Mouse (Mus musculus): ENCODE data around the gene Fbxl16. TPM values are rescaled to one million over a fixed set of nuclear protein-coding genes. Genes with fewer than 3 reads are reported as not detected.

The Fbxl16 gene
- polyA plus RNA-seq, 1 experiment from 2014 or later, result 40.9 TPM

GRCm38 (mm10) chr17:25783861-25784574, 24.9 kb upstream of the Fbxl16 start:
- 84% methylated on average over 15 of the region's 15 CpGs for WGBS
- no peaks in the 10 kb centered on the region for H3K27me3 ChIP-seq (replicated peaks)
- H3K4me3 ChIP-seq (replicated peaks), result peak overlapping the region; percentile 85
- H3K36me3 ChIP-seq, result peaks cover 54% of the 10 kb centered on the region
- H3K9me3 ChIP-seq (replicated peaks), result no peaks in the 10 kb centered on the region
- peak overlapping the region; percentile 82 for H3K9ac ChIP-seq (replicated peaks)
- H3K27ac ChIP-seq (replicated peaks), result peak overlapping the region; percentile 3; the same call in 1 of the 2 replicates
- no peak for ATAC-seq (ENCODE audit: low FRiP score)
- H3K4me1 ChIP-seq, result peaks cover 35% of the 10 kb centered on the region
- H3K4me2 ChIP-seq, result peak overlapping the region; percentile 94

- Histone ChIP-seq H3K4me2 (peak within 1 kb of the TSS; percentile 94), H3K9me3 (replicated peaks) (no peaks in the 10 kb centered on the region), H3K9ac (replicated peaks) (peak within 1 kb of the TSS; percentile 82), H3K27me3 (replicated peaks) (no peaks in the 10 kb centered on the region), H3K4me3 (replicated peaks) (peak within 1 kb of the TSS; percentile 85), H3K4me1 (peaks cover 36% of the 10 kb centered on the region), H3K27ac (replicated peaks) (peak within 1 kb of the TSS; percentile 94), H3K36me3 (peaks cover 56% of the 10 kb centered on the region)
- peak; percentile 73 for ATAC-seq (ENCODE audit: low FRiP score)
- 0% methylated on average over 23 of the region's 23 CpGs for WGBS
Observed at GRCm38 (mm10) chr17:25785281-25785745, 23.6 kb upstream of the Fbxl16 start, which contains the start of gene Haghl. TSS of gene Haghl (minus strand) at chr17:25785673.

GRCm38 (mm10) chr17:25786280-25786679, 22.6 kb upstream of the Fbxl16 start, which contains the start of gene Ccdc78:
TSS of gene Ccdc78 (plus strand) at chr17:25786580.
- peaks cover 48% of the 10 kb centered on the region for H3K36me3 ChIP-seq
- peak within 1 kb of the TSS; percentile 82 for H3K9ac ChIP-seq (replicated peaks)
- ATAC-seq (ENCODE audit: low FRiP score), result no peak
- peak within 1 kb of the TSS; percentile 94 for H3K27ac ChIP-seq (replicated peaks)
- 81% methylated on average over 3 of the region's 3 CpGs for WGBS
- peaks cover 46% of the 10 kb centered on the region for H3K4me1 ChIP-seq
- peak within 1 kb of the TSS; percentile 85 for H3K4me3 ChIP-seq (replicated peaks)
- no peaks in the 10 kb centered on the region for H3K9me3 ChIP-seq (replicated peaks)
- H3K4me2 ChIP-seq, result peak within 1 kb of the TSS; percentile 94
- no peaks in the 10 kb centered on the region for H3K27me3 ChIP-seq (replicated peaks)

DNA sequence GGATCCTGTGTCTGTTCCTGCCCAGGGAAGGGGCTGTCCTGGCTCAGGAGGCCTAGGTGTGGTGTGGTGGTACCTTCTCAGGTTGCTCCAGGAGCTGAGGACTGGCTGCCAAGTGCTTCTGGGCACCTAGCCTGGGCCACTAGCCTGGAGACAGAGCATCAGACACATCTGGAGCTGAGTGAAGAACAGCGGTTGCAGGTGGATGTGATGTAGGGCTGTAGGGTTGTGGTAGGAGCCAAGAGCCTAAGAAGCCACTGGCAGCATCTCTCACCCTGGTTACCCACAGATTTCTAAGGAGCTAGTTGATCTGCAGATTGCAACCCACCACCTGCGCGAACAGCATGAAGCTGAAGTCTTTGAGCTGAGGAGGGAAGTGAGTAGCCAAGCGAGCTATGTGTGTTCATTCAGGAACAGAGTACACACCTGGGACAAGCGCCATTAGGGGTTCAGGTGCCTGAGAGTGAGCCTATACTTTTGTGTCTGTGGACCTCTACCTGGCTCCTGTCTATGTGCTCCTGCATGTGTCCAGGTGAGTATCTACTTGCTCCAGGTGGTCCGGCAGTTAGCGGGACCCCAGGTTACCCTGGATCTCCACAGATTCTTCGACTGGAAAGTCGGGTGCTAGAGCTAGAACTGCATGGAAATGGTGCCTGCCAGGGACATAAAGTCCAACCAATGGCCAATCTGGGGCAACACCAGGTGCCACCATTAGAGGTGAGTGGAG, 21.9 kb upstream of the Fbxl16 start:
- peaks cover 42% of the 10 kb centered on the region for H3K36me3 ChIP-seq
- ATAC-seq (ENCODE audit: low FRiP score), result no peak
- H3K27me3 ChIP-seq (replicated peaks), result no peaks in the 10 kb centered on the region
- WGBS, result 93% methylated on average over 9 of the region's 9 CpGs
- H3K4me1 ChIP-seq, result peaks cover 50% of the 10 kb centered on the region
- no peak overlapping the region for H3K4me3 ChIP-seq (replicated peaks)
- no peak overlapping the region for H3K27ac ChIP-seq (replicated peaks)
- no peak overlapping the region for H3K9ac ChIP-seq (replicated peaks)
- H3K4me2 ChIP-seq, result no peak overlapping the region
- H3K9me3 ChIP-seq (replicated peaks), result no peaks in the 10 kb centered on the region

DNA sequence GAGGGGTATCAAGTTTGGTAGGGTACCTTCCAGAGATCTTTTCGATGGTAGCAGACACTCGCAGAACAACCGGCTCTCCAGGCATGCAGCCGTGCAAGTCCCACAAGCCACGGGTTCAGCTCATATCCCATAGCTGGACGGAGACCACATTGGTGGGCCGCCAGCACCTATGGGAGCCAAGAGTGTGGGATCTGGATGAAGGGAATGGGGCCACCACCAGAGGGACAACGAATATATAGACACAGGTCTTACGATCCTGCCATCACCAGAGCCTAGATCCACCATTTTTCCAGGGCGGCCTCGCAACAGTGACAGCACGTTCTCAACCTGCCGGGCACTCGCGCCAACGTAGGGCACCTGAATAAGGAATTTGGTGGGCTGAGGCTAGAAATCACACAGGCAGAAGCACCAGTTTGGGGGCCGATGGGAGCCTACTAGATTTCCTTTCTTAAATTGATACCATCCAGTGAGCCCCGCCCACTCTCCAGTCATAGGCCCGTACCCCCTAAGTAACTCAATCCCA, 17.5 kb upstream of the Fbxl16 start:
- ATAC-seq (ENCODE audit: low FRiP score), result peak; percentile 4
- Histone ChIP-seq H3K27me3 (replicated peaks) (no peaks in the 10 kb centered on the region), H3K4me2 (peak overlapping the region; percentile 96), H3K4me3 (replicated peaks) (peak overlapping the region; percentile 71), H3K27ac (replicated peaks) (peak overlapping the region; percentile 93), H3K4me1 (peaks cover 57% of the 10 kb centered on the region), H3K36me3 (peaks cover 19% of the 10 kb centered on the region), H3K9me3 (replicated peaks) (no peaks in the 10 kb centered on the region), H3K9ac (replicated peaks) (peak overlapping the region; percentile 77)
- WGBS, result 30% methylated on average over 19 of the region's 19 CpGs

GRCm38 (mm10) chr17:25791843-25792527, 16.9 kb upstream of the Fbxl16 start:
- no peaks in the 10 kb centered on the region for H3K9me3 ChIP-seq (replicated peaks)
- H3K27ac ChIP-seq (replicated peaks), result peak overlapping the region; percentile 93
- peaks cover 19% of the 10 kb centered on the region for H3K36me3 ChIP-seq
- H3K27me3 ChIP-seq (replicated peaks), result no peaks in the 10 kb centered on the region
- WGBS, result under 1% methylated on average over 45 of the region's 45 CpGs
- peak overlapping the region; percentile 96 for H3K4me2 ChIP-seq
- H3K4me3 ChIP-seq (replicated peaks), result peak overlapping the region; percentile 71
- peak; percentile 72 for ATAC-seq (ENCODE audit: low FRiP score)
- peaks cover 63% of the 10 kb centered on the region for H3K4me1 ChIP-seq
- H3K9ac ChIP-seq (replicated peaks), result peak overlapping the region; percentile 77

GRCm38 (mm10) chr17:25792615-25793014, 16.3 kb upstream of the Fbxl16 start, which contains the start of gene Fam173a:
TSS of gene Fam173a (minus strand) at chr17:25792901.
- H3K4me1 ChIP-seq, result peaks cover 69% of the 10 kb centered on the region
- peak within 1 kb of the TSS; percentile 93 for H3K27ac ChIP-seq (replicated peaks)
- H3K36me3 ChIP-seq, result peaks cover 16% of the 10 kb centered on the region
- H3K27me3 ChIP-seq (replicated peaks), result no peaks in the 10 kb centered on the region
- WGBS, result under 1% methylated on average over 14 of the region's 14 CpGs
- H3K9me3 ChIP-seq (replicated peaks), result no peaks in the 10 kb centered on the region
- H3K4me3 ChIP-seq (replicated peaks), result peak within 1 kb of the TSS; percentile 71
- peak within 1 kb of the TSS; percentile 77 for H3K9ac ChIP-seq (replicated peaks)
- peak; percentile 58 for ATAC-seq (ENCODE audit: low FRiP score)
- H3K4me2 ChIP-seq, result peak within 1 kb of the TSS; percentile 96

GRCm38 (mm10) chr17:25794197-25794596, 14.7 kb upstream of the Fbxl16 start:
- 17% methylated on average over 13 of the region's 13 CpGs for WGBS
- Histone ChIP-seq H3K4me3 (replicated peaks) (peak overlapping the region; percentile 57), H3K9me3 (replicated peaks) (no peaks in the 10 kb centered on the region), H3K27ac (replicated peaks) (peak overlapping the region; percentile 93), H3K9ac (replicated peaks) (no peak overlapping the region), H3K4me2 (peak overlapping the region; percentile 96), H3K4me1 (peaks cover 67% of the 10 kb centered on the region), H3K36me3 (peaks cover 7% of the 10 kb centered on the region; the same call in 1 of the 2 replicates), H3K27me3 (replicated peaks) (no peaks in the 10 kb centered on the region)
- no peak for ATAC-seq (ENCODE audit: low FRiP score)

DNA sequence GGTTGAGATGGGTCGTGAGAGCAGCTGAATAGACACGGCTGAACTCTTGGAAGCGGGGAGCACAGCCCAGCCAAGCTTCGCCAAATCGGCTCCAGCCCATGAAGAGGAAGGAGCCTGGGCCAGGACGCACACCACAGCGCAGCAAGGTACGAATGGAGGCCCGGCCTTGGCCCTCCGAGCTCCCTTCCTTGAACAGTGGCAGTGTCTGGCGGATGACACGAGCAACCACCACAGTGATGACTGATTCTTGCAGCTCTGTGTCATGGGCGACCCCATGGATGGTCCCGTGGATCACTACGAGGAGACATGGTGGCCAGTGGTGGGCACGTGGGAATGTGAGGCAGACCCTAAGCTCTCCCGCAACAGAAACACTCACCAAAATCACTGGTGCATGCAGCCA, 13.9 kb upstream of the Fbxl16 start:
- H3K36me3 ChIP-seq, result no peaks in the 10 kb centered on the region
- H3K27ac ChIP-seq (replicated peaks), result peak overlapping the region; percentile 93
- H3K9ac ChIP-seq (replicated peaks), result peak overlapping the region; percentile 53; the same call in 1 of the 2 replicates
- peak overlapping the region; percentile 96 for H3K4me2 ChIP-seq
- WGBS, result 55% methylated on average over 17 of the region's 17 CpGs
- peak overlapping the region; percentile 57 for H3K4me3 ChIP-seq (replicated peaks)
- no peaks in the 10 kb centered on the region for H3K27me3 ChIP-seq (replicated peaks)
- H3K4me1 ChIP-seq, result peaks cover 67% of the 10 kb centered on the region
- no peak for ATAC-seq (ENCODE audit: low FRiP score)
- H3K9me3 ChIP-seq (replicated peaks), result no peaks in the 10 kb centered on the region

DNA sequence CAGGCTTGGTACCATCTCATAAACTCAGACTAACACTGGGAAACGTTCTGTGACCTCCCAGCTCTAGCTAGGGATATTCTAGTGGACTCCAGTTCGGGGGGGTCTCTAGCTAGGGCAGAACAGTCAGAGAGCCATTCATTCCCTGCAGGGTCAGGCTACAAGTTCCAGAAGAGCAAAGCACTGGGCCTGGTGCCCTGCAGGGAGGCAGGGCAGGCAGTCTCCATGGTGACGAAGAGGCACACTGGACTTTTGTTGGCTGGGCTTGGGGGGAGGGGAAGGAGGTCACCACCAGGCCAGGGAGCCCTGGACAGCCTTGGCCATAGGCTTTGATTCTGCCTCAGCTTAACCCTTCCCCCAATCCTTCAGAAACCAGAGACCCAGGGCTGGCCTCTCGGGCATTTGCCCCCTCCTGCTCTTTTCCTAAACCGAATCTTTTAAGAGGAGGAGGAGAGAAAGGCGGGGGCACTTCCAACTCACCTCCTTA, 13.2 kb upstream of the Fbxl16 start, which contains the start of gene AC134908.4:
Gene AC134908.4 (minus strand): TSS at position 51 of the 484 bp plus-strand sequence.
- H3K9me3 ChIP-seq (replicated peaks), result no peaks in the 10 kb centered on the region
- H3K36me3 ChIP-seq, result no peaks in the 10 kb centered on the region
- 13% methylated on average over 6 of the region's 6 CpGs for WGBS
- peak within 1 kb of the TSS; percentile 96 for H3K4me2 ChIP-seq
- H3K27ac ChIP-seq (replicated peaks), result peak within 1 kb of the TSS; percentile 93
- peaks cover 63% of the 10 kb centered on the region for H3K4me1 ChIP-seq
- H3K9ac ChIP-seq (replicated peaks), result peak within 1 kb of the TSS; percentile 53
- H3K27me3 ChIP-seq (replicated peaks), result no peaks in the 10 kb centered on the region
- ATAC-seq (ENCODE audit: low FRiP score), result peak; percentile 25; the same call in 1 of the 2 replicates
- peak within 1 kb of the TSS; percentile 57 for H3K4me3 ChIP-seq (replicated peaks)

Data from neural tube, embryonic 15.5 days (tissue).